Mouse (Mus musculus): ENCODE results near the gene Zfp318.
A peak's percentile ranks its signal among the peaks of the same experiment; 100 is the strongest.

Zfp318 gene

DNA sequence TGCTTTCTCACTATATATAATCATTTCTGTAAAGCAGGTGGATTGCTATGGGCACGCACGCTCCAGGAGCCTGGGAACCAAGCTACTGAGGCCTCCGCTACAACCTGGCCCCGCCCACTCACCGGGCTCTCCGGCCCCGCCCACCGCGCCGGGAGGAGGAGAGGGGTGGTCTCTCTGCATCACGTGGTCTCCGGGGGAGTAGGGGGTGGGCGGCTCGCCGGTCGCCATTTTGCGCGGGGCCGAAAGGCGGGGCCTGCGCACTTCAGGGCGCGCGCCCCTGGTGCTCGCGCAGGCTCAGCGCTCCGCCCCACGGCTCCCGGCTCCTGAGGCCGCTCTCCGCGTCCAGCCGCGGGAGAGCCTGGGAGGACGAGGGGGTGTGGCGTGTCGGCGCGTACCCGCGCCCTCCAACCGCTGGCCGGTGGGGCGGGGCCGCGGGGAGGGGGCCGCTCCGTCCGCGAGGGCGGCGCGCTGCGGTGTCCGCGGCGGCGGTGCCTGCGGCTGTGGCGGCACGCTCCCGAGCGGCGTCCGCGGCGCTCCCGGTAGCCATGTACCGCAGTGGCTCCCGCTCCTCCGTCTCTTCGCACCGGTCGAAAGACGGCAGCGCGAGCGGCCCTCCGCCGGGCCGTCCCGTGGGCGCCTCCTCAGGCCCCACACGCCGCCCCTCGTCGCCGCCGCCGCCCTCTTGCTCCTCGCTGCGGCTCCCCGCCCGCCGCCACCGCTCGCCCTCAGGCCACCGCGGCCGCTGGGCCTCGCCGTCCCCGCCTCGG lies at the start of gene Zfp318:
TSS of gene Zfp318 (plus strand) at position 438 of the 767 bp plus-strand sequence.
- DNase-seq (ENCODE audit: low spot score in 2 of 2): peak; percentile 96 to 97

DNA sequence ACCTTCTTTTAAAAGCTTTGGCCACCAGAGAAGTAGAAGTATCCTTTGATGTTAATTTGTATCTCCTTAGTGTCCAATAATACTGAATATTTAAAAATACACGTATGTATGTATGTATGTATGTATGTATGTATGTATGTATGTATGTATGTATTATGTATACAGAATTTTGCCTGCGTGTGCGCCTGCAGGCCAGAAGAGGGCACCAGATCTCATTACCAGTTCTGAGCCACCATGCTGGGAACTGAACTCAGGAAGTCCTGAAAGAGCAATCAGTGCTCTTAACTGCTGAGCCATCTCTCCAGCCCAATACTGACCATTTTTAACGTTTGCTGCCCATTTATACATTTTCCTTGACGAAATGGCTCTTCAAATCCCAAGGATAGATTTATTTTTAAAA lies 47.1 kb upstream of the Zfp318 start:
- no peak for DNase-seq (ENCODE audit: low spot score in 2 of 2)

DNA sequence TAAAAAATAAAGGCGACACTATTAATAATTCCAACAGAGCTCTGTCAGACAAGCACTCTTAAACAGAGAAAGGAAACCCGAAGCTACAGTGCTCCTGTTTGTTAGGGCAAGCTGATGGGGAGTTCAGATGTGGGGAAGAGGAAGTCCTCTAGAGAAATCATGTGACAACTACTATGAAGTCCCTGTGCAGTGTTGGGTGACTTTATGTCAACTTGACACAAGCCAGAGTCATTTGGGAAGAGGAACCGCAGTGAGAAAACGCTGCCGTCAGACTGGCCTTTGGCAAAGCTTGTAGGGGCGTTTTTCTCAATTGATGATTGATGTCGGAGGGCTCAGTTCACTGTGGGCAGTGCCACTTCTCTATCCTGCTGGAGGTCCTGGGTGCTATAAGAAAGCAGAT lies 42.3 kb upstream of the Zfp318 start:
- no peak for DNase-seq (ENCODE audit: low spot score in 2 of 2)

DNA sequence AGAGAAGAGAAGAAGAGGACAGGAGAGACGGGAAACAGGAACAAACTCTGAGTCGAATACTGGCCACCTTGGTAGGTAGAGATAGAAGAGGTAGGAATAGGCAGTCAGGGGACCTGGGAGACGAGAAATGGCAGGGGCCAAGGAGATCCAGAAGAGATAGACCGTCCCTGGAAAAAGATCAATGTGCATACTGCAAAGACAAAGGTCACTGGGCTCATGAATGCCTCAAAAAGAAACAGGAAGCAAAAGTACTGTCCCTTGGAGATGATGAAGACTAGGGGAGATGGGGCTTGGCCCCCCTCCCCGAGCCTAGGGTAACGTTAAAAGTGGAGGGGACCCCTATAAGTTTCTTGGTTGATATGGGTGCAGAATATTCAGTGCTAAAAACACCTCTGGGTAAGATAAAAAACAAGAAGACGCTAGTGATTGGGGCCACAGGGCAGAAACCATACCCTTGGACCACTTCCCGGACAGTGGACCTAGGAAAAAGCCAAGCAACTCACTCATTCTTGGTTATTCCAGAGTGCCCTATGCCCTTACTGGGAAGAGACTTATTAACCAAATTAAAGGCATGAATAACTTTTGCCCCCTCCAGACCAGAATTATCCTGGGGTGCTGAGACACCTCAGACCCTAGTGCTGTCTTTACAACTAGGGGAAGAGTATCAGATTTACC lies 32.4 kb upstream of the Zfp318 start:
- DNase-seq (ENCODE audit: low spot score in 2 of 2): no peak

DNA sequence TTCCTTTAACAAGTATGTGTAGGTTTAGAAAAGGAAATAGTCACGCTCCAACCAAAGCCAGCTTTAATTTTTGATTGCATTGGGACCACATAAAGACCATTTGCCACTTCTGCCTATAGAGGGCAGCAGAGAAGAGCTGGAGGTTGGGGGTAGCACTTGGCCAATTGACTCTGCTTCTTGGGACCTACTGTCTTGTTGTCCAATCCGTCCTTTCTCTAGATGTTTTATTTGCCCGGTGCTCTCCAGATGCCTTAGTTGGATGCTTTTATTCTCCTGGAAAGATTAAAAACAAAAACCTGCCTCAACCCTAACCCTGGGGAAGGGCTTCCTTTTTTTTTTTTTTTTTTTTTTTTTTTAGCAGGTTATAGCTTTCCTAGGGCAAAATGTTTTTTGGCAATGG lies 11.7 kb upstream of the Zfp318 start:
- no peak for DNase-seq (ENCODE audit: low spot score in 2 of 2)

DNA sequence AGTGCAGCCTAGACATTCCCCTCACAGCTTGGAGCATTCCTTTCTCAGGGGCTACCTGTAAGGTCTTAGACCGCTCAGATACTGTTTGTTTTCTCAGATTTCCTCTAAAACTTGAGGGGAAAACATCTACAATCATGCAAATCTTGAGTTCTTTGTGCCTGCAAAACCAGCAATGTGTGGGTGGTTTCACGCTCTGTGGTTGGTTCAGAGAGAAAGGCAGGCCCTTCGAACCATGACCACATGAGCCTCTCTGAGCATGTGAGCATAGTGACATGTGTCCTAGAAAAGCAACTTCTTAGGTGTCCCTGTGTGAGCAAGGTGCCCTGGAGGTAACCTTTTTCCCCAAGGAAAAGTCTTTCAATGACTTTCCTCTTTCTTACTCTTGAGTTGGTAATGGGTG lies 5.0 kb upstream of the Zfp318 start:
- DNase-seq (ENCODE audit: low spot score in 2 of 2): no peak

DNA sequence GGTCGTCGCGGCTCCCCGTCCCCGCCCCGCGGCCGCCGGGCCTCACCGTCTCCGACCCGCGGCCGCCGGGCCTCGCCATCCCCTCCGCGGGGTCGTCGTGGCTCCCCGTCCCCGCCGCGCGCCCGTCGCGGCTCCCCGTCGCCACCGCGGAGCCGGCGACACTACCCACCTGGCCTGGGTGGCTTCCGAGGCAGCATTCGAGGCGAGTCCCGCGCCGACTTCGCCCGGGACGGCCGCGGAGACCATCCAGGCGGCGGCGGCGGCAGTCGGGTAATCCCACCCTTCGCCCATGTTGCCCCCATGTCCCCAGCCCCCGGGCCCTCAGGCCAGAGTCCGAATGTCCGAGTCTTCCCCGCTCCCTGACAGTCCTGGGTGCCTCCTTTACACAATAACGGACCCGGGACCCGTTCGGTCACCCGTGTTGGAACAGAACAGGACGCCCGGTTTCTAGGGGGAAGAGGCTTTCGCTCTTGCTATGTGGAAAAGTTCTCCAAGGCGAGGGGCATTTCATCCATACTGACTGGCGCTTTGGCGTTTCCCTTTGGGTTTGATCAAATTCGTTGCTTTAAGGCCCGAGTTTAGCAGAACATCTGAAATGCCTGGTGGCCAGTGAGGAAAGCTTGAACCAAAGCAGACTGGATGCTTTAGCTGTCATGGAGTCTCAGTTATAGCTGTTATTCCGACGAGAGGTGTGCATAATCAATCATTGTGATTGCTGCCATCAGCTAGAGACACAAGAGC lies 700 bp downstream of the Zfp318 start:
- peak; percentile 13 to 24 for DNase-seq (ENCODE audit: low spot score in 2 of 2)

DNA sequence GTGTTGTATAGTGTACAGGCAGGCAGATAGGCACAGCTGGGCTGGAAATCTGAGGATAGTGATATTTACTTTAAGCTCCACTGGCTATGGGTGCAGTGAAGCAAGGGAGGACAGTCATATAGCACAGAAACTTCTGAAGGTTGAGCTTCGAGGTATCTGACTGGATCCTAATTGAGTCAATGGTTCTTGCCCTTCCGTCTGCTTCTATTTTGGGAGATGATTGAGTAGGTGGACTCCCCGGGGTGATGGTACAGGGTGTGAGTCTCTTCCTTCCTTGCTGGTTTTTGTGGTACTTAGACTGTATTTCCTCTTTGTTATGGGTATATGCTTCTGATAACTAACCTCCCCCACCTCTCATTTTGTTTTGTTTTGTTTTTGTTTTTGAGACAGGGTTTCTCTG lies 4.7 kb downstream of the Zfp318 start:
- no peak for DNase-seq (ENCODE audit: low spot score in 2 of 2)

DNA sequence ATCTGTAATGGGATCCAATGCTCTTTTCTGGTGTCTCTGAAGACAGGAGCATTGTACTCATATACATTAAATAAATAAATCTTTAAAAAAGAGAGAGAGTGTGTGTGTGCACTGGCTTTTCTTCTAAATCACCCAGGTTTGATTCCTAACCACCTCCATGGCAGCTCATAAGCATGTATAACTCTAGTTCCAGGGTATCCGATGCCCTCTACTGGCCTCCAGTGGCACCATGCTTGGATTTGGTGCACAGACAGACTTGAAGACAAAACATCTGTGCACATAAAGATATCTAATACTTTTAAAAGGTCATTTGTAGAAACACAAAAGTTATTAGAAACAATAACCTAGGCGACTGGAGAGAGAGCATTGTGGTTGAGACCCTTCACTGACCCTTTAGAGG lies 9.5 kb downstream of the Zfp318 start:
- peak; percentile 25 to 45 for DNase-seq (ENCODE audit: low spot score in 2 of 2)

DNA sequence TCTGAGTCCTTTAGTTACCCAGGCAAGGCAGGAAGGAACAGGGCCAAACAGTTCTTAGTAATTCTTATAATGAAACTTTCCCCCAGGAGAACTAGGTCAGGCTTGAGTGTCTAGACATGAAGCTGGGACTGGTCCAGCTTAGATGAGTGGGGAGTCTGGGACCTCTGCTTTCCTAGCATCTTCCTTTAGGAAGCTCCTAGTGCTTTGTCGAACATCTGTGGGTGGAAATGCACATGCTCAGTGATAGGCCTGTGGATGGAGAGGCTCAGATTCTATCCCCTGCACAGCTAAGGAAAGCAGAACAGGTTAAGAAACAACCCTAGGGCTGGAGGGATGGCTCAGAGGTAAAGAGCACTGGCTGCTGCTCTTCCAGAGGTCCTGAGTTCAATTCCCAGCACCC lies 11.1 kb downstream of the Zfp318 start:
- DNase-seq (ENCODE audit: low spot score in 2 of 2): peak; percentile 13 to 19

DNA sequence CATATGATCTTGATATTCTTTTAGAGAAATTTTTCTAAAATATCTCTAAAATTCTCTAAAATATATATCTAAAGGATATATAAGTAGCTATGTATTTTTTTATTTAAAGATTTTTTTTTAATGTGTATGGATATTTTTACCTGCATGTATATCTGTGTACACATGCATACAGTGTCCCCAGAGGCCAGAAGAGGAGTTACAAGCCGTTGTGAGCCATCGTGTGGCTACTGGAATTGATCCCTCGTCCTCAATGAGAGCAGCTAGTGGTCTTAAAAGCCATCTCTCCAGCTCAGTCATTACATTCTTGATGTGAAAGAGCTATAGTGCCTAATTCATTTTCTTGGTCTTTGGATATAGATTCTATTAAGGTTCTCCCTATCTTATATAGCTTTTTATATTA lies 24.9 kb downstream of the Zfp318 start:
- no peak for DNase-seq (ENCODE audit: low spot score in 2 of 2)

DNA sequence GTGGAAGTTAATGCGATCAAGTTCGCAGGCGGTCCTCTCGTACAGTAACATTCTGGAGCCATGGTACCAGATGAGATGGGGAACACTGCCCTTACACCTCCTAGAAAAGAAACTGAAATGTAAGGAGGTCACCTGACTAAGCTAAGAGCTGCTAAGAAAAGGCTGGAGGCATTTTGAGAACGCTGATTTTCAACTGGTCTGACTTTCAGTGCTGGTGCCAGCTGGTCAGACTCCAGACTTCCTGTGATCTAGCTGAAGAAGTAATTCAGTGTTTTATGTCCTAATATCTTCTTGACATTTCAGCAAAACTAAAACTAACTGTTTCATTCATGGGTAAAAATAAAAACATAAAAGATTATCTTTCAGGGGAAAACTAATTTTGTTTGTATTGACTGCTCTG lies 35.1 kb downstream of the Zfp318 start:
- no peak for DNase-seq (ENCODE audit: low spot score in 2 of 2)

DNA sequence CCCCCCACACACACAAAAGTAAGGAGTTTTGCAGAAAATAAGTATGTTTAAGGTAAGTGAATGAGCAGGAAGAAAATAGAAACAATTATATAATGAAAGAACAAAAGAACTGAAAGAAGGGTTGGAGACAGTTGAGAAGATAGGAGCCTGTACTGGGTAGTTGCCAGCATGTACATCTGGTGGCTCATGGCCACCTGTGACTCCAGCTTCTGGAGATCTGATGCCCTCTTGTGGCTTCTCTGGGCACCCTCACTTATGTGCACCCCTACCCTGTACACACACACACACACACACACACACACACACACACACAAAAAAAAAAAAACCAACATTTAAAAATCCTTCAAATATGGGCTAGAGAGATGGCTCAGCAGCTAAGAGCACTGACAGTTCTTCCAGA lies 36.2 kb downstream of the Zfp318 start:
- no peak for DNase-seq (ENCODE audit: low spot score in 2 of 2)

DNA sequence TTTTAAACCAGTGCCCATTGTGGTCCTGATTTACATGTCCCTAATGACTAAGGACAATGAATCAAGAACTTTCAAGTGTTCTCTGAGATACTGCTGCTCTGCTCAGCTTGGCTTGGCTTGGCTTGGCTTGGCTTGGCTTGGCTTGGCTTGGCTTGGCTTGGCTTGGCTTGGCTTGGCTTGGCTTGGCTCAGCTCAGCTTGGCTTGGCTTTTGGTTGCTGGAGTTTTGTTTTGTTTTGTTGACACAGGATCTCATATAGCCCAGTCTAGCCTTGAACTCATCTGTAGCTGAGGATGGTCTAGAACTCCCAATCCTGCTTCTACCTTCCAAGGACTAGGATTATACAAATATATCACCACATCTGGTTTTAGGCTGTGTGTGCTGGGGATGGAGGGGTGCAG lies 43.0 kb downstream of the Zfp318 start:
- DNase-seq (ENCODE audit: low spot score in 2 of 2): no peak

DNA sequence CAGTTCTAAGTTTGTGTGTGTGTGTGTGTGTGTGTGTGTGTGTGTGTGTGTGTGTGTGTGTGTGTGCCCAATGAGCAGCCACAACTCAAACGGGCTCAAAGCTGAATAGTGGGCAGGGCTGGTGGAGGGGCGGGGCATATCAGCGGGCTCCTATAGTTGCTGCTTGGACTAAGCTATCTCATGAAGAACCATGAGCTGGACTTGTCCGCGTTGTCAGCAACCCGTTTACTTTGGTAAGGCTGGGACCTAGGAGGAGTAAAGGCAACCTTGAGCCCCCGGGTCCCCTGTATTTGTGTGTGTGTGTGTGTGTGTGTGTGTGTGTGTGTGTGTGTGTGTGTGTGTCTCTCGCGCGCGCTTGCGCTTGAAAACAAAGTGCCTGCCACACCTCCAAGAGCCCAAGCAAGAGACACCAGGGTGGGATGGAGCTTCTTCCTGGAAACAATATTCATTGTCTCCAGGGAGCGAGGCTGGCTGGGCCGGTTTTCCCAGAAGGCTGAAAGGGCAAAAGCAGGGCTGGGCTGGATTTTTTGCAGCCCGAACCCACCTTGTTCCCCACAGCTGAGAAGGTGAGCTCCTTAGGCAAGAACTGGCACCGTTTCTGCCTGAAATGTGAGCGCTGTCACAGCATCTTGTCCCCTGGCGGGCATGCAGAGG lies 45.4 kb downstream of the Zfp318 start, which contains the start of gene Crip3:
TSS of gene Crip3 (plus strand) at position 166 of the 654 bp plus-strand sequence.
- no peak for DNase-seq (ENCODE audit: low spot score in 2 of 2)

DNA sequence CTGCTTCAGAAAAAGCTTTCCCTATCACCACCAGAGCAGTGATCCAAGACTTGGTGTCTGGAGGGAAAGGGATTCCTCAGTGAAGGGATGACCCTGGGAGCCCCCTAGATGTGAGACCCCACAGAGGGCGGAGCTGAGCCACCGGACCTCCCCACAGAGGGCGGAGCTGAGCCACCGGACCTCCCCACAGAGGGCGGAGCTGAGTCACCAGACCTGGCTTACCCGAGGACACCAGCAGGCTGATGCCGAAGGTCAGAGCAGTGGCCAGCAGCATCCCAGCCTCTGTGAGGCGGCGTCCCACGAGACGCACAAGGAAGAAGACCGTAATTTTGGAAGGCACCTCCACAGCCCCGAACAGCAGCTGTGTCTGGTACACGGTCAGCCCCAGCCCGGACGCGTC lies 50.1 kb downstream of the Zfp318 start:
- DNase-seq (ENCODE audit: low spot score in 2 of 2): no peak

DNA sequence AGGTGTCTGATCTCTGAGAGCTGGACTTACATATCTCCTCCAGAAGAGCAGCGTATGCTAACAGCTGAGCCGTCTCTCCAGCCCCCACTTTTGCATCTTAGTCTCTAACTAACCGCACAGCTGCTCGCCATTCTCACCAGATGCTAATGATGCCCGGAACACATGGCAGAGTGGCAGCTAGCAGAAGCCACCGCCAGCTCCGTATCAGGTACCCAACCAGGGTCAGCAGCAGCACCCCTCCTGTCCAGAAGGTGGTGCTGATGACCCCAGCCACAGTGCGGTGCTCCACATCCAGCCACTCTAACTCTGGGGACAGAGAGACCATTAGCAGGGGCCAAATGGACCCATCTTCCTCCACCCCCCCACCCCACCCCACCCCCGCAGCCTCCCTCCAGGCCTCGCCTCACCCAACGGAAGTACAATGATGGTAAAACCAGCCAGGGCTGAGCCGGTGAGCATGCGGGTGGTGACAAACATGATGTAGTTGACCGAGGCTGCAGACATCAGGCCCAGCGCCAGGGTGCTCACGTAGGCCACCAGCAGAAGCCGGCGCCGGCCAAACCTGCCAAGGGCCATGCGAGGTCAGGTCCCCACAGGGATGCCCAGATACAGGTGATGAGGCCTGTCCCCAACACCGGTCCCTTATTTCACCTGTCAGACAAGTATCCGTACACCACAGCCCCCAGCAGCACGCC lies 53.3 kb downstream of the Zfp318 start:
- peak in 1 of 2 experiments; percentile 51 for DNase-seq (ENCODE audit: low spot score in 2 of 2)

DNA sequence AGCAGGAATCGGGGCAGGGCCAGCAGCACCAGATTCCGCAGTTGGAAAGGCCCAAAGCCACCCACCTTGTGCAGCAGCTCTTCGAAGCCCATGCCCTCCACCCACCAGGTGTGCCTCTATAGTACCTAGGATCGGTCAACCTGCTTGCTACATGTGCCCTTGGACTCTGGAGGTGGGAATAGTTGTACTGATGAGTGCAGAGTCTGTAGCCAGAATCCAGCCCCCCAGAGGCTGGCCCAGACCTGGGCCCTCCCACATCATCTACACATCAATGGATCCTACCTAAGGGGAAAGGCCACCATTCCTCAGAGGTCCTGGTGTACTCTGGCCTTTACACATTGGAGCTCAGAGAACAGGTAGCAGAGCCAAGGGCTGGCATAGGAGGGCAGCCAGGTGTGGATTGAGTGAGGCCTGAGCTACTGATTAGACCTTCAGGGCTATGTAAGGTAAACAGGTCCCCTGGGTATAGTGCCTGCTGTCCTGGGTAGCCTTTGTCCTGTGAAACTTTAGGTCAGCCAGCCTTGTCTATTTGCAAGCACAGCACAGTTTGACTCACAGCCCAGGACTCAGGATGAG lies 54.9 kb downstream of the Zfp318 start, which contains the start of gene Slc22a7:
TSS of gene Slc22a7 (minus strand) at position 160 of the 576 bp plus-strand sequence.
- no peak for DNase-seq (ENCODE audit: low spot score in 2 of 2)

DNA sequence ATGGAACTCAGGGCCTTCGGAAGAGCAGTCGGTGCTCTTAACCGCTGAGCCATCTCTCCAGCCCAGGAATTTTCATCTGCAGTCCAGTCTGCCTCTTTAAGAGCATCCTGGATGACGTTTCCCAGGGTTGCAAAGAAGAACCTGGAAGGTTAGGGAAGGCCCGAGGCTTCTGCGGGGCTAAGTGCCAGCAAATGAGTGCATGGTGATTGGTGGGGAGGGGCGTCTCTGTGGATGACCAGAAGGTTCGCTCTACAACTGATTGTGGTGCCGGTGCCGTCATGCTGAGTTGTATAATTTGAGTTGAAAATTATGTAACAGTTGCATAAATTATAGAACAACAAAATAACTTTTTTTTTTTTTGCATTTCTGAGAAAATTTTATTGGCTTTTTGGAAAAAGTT lies 55.6 kb downstream of the Zfp318 start:
- no peak for DNase-seq (ENCODE audit: low spot score in 2 of 2)

DNA sequence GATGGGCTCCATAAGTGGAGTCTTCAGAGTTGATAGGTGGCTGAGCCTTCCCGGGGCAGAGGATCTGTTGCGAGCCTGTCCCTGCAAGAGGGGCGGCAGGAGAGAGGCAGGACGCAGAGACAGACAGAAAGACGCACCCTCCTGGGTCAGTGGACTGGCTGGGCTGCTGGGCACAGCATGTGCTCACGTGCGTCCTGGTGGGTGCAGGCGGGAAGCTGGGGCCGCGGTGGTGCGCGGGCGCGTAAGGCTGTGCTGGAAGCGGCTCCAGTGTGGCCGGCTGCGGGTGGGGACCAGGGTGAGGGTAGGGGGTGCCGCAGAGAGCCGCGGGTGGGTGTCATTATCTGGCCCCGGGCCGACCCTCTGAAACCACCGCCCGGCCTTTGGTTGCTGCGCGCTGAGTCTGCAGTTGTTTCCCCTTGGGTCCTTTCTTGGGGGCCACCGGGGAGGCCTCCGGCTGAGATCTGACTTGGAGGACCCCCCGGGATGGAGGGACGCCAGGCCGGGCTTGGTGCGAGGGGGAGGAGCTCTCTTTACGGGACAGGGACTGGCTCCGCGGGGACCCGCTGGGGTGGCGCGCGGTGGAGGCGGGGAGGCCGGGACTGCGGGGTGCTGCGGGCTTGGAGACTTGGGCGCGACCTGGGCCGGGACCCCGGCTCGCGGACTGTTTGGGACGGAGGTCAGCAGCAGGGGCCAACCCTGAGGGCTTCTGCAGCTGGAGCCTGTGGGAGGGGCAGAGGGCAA lies 61.5 kb downstream of the Zfp318 start:
- DNase-seq (ENCODE audit: low spot score in 2 of 2): no peak

Data from frontal cortex, postnatal 36 days (tissue).